Mouse (Mus musculus) T-helper 2 cell (primary cell): ENCODE data around the gene Olfr1353.
"Not testable (repeated sequence)": the region's sequence is repeated elsewhere in the genome, so short reads cannot be mapped to it uniquely, and the experiment has no call there.

ENCODE experiments used
- in situ Hi-C: fragments of 300-600 bp; cut with MboI, MseI; formaldehyde crosslinking; loops from one replicate; pipeline ENCODE4 v1.15.1; 2025; ENCODE audit warnings: high pct_unique_total_duplicates

Gene Olfr1353

DNA sequence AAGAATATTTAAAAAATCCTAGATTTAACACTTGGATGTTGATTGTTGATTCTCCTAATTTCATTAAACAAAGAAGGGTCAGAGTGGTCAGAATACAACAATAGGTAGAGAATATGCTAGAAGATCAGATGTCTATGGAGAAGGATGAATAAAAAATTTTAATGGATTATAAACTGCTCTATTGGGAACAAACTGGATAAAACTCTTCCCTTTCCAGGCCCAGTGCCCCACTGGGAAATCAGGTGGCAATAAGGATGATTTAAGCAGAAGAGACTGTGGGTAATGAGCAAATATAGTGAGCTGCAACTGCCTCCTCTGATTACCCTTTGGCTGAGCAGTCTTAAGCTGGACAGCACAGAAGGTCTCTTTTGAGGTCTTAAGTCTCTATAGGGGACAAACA lies at the start of gene Olfr1353:
TSS of gene Olfr1353 (plus strand) at position 301 of the 400 bp plus-strand sequence.
- in situ Hi-C loops: not testable (repeated sequence)

DNA sequence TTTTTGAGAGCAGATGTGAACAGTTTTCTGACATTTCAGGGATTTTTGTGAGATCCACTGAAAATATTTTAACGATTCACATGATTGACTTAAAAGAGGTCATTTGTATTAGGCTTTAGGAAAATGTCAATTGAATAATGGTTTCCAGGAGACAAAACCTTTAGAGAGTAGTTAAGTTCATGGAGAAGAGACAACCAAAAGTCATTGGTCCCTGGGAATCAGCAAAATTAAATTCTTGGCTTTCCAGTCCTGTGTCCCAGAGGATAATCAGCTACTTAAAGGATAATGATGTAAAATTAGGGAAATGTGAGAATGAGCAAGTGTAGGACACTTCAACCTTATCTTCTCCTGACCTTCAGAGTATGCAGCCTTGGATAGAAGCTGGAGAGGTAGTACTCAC lies 12.8 kb upstream of the Olfr1353 start, which contains the start of gene Olfr8:
TSS of gene Olfr8 (plus strand) at position 301 of the 400 bp plus-strand sequence.
- in situ Hi-C loops: not testable (repeated sequence)

GRCm38 (mm10) chr10:78980750-78981149 lies 17.6 kb downstream of the Olfr1353 start, which contains the start of gene Olfr1352:
Olfr1352 (plus strand) TSS chr10:78981050.
- in situ Hi-C loops: loop anchor here (10.0 kb wide), 1 partner anchor 674 kb away; no protein-coding TSS in a partner anchor

DNA sequence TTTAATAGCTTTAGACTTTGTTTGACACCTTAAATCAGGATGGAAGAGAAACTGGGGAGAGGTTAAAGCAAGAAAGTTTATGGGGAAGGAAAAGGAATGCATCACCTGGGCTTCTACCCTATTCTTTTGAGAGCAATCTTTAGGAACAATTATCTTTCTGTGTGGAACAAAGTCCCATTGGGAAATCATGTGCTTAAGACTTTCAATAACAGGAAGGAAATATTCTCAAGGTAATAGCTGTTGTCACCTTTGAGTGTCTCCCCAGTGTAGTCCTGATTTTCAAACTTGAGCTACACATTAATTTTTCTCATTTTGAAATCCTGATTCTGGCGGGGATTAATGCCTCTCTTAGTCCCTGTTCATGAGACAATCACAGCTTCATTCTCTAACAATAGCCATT lies 49.1 kb downstream of the Olfr1353 start, which contains the start of gene Olfr1351:
TSS of gene Olfr1351 (plus strand) at position 301 of the 400 bp plus-strand sequence.
- in situ Hi-C loops: no loop called here
